Mouse (Mus musculus) 416B (cell line): ENCODE measurements around the gene Car12.
"Not testable (repeated sequence)": the region's sequence is repeated elsewhere in the genome, so short reads cannot be mapped to it uniquely, and the experiment has no call there.

Experiments
- DNase-seq: peaks from one replicate; pipeline ENCODE4 v3.0.0; 2011; ENCODE audit warnings: low read depth

Gene Car12

DNA sequence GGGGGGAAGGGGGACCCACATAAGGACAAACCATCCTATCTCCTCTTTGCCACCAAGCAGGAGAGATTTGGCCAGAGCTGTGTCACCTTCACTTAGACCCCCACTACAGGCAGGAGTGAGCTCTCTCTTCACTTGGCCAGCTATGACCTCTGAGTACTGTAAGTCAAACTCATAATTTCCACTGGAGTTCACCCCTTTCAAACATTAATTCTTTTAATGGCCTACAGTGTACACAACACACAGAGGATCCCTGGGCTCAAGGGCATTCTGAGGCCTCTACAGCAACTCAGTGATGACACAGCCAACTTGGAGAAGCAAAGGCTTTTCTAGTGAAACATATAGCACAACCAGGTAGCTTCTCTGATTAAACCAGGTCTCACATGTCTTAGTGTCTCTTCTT, 57.2 kb downstream of the Car12 start:
- DNase-seq: no peak

- DNase-seq: not testable (repeated sequence)
Measured at GRCm38 (mm10) chr9:66784552-66784951, 71.1 kb downstream of the Car12 start.

DNA sequence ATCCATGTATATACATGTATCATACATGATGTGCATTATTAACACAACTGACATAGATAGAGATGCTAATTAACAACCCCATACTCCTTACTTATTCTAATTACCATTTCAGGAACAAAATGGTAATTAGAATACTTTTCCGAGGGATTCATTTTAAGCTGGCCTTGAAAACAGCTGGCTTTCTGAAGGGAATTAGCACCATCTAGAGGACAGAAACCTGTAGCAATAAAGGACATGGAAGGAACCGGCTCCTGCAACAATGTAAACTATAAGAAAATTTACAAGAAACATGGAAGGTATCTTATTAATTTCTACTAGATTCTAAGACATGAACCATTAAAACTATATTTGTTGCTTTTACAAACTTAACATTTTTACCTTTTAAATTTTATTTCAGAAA, 74.3 kb downstream of the Car12 start:
- peak; percentile 77 for DNase-seq

DNA sequence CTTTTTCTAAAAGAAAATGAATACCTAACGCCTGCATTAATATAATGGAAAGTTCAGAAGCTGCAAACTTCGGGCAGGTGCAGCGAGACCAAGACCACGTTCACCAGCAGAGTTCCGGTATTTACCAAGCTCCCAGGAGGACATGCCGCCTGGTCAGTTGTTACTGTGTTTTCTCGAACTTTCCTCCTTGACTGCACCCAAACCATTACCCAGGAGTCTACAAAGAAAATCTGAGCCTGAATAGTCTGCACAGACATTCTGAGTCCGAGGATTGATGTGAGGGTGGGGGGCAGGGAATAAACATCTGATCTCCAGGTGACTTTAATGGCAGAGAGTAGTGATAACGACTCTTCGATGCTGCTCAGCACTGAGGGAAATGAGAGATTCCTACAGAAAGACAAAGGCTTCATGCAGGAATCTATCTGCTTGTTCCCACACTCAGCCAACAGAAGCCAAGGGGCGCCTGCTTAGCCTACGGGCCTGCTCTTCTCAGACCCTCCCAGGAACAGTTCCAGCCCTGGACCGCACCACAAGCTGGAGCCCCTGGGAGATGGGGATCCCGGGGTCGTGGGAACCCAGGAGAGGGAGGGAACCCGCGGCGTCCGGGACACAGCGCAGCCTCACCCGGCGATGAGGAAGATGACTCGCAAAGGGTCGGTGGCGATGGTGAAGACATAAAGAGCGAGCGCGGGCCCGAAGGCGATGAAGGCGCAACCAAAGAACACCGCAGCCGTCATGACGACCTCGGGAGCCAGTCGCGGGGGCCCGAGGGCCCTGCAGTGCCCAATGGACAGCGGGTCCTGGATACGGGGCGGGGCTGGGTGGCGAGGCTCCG, 81.4 kb downstream of the Car12 start:
- peak; percentile 24 for DNase-seq

DNA sequence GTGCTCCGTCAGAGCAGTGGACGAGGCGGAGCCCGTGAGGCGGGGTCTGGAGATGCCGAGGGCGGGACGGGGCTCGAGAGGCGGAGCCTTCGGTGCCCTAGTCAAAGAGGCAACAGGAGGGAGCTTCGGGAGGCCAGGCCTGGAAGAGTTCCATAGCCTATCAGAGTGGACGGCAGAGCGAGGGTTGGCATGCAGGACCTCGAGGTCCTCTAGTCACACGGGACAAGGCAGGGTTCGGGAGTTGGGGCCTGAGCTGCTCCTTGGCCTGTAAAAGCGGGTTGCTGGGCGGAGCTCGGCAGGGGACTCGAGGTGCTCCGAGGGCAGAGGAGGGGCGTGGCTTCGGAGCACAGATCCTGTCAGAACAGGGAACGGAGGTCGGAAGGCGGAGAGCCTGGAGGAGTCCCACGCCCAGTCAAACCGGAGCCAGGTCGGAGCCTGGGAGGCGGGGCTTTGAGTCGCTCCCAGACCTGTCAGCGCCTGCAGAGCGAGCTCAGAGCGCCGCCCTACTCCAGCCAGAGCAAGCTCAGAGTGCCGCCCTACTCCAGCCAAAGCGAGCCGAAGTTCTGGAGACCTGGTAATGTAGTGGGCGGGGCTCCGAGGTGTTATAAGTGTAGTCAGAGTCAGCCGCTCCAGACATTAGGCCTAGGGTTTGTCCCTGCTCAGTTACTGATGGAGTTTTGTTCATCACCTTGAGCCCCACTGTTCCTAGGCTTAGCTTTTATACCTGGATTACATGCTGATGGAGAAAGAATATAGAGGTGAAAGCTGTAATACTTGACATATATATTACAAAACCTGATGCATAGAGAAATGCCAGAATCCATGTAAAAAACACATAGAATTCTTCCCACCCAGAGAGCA, 82.2 kb downstream of the Car12 start, which contains the start of gene Aph1b:
Gene Aph1b (minus strand): TSS at position 27 of the 861 bp plus-strand sequence.
- DNase-seq: peak; percentile 99

- no peak for DNase-seq
Measured at GRCm38 (mm10) chr9:66796739-66797138, 83.3 kb downstream of the Car12 start, which contains the start of gene Gm10647. Gene Gm10647, plus strand, starts transcription at chr9:66797039.

GRCm38 (mm10) chr9:66801947-66802346, 88.5 kb downstream of the Car12 start:
- DNase-seq: no peak

DNA sequence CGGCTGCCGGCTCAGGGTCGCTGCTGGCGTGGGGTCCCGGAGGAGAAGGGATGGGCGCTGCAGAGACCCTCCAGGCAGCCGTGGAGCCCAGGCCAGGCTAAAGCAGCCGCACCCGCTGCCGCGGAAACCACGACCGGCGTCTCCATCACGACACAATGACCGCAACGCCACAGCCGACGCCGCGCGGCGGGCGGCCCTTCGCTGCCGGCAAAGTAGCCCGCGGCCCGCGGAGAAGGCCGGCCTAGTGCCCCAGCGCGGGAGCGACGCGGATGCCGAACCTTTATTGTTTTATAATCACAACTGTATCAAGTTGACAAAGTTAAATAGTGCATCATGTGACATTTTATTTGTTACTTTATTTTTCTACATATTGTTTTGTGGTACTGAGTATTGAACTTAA, 92.5 kb downstream of the Car12 start:
- DNase-seq: not testable (repeated sequence)

GRCm38 (mm10) chr9:66813392-66813791, 99.9 kb downstream of the Car12 start:
- DNase-seq: no peak
